Mouse (Mus musculus) G1E (cell line): ENCODE measurements at regions not wholly inside any gene's neighbourhood (a gene's known extent, or its start where the extent isn't known, plus 50 kb on each side); places are given as distances from the start of the nearest gene placed in this dataset.

Source experiments
- CTCF ChIP-seq: IDR thresholded peaks from 2 replicates; pipeline ENCODE4 v1.5.1; 2012; ENCODE audit warnings: low read depth, low read length, inconsistent platforms, mixed read lengths
- POLR2AphosphoS5 ChIP-seq: IDR thresholded peaks from 2 replicates; pipeline ENCODE4 v1.6.1; 2012; ENCODE audit warnings: low read depth, low read length, inconsistent platforms; ENCODE audit not compliant: insufficient replicate concordance
- TAL1 ChIP-seq: conservative IDR thresholded peaks from 2 replicates; pipeline ENCODE4 v1.6.1; 2012; ENCODE audit warnings: low read depth, low read length, inconsistent platforms, mixed read lengths

DNA sequence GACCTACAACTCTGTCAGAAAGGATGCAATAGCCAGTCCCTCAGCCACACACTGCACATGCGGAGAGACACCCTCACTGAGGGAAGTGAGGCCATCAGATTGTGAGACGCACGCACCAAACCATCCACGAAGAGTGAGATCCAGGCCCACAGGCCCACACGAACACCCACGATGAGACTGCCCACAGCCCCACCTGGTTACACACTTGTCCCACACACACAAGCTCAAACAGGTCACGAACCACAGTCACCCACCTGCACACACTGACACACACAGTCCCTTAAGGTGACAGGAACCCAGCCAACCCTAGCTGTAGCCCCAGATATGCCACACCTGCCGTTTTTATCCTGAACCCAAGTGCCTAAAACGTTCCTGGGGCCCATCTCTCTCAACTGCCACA lies 76.8 kb downstream of the Zfp36l2 start:
- TF ChIP-seq CTCF (no peak), POLR2AphosphoS5 (no peak), TAL1 (no peak)
